Mouse (Mus musculus) heart, adult 2 months (tissue): Measurements from ENCODE around the gene Fzr1.

Source experiments
- CTCF ChIP-seq: fragments of 200-600 bp; IDR thresholded peaks from 2 replicates; pipeline ENCODE4 v1.8.1; 2022; ENCODE audit warnings: antibody characterized with exemption, mild to moderate bottlenecking, moderate library complexity
- POLR2A ChIP-seq: fragments of 200-500 bp; IDR thresholded peaks from 2 replicates; pipeline ENCODE4 v1.6.1; 2011; ENCODE audit warnings: mild to moderate bottlenecking, low read depth, low read length, control low read depth; ENCODE audit not compliant: insufficient read depth

- TF ChIP-seq POLR2A = no peak
- no peak for TF ChIP-seq CTCF
These were observed 42.0 kb upstream of the Fzr1 start for GRCm38 (mm10) chr10:81420191-81420767.
